Mouse (Mus musculus) ES-CJ7 (cell line): ENCODE results near the gene Tspan18.

Experiments
- DNase-seq: peaks from one replicate; pipeline ENCODE4 v3.0.0; 2011; ENCODE audit warnings: low read depth, low spot score

Gene Tspan18

DNA sequence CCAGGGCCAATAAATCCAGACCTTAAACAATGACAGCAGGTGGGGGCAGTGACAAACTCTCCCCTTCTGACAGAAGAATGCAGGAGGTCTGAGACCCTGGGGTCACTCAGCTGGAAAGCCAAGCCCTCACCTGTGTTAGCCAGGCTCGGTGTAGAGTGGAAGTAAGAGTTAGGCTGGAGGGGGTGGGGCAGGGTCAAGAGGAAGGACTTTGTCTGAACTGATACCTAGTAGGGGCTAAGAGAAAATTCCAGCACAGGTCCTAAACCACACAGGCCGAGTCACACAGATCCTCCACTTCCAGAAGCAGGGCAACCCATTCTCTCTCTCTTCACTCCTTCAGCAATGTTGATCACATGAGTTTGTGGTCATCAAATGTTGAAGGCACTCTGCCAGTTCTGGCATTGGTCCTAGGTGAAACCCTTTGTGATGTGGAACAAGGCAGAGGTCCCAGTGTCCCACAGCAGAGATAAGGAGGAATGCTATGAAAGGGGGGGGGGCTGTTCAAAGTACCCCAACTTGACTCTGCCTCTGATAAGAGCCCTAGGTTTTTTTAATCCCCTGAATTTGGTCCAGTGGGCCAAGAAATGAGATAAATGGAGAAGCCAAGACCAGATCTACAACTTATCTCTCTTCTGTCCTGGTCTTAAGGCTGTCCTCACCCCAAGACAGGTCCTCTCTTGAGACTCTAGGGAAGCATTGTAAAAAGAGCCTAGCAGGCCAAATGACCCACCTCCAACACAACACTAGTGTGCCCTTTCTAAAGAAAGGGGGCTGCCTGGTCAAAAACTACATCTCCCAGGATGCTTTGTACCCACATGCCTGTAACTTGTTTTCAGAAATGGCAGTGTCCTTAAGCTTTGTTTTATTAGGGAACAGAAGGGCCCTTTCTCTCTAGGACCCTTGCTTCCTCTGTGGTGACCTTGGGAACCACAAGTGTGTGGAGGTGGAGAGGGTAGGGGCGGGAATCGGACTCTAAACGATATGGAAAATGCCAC, 71.7 kb downstream of the Tspan18 start:
- no peak for DNase-seq

DNA sequence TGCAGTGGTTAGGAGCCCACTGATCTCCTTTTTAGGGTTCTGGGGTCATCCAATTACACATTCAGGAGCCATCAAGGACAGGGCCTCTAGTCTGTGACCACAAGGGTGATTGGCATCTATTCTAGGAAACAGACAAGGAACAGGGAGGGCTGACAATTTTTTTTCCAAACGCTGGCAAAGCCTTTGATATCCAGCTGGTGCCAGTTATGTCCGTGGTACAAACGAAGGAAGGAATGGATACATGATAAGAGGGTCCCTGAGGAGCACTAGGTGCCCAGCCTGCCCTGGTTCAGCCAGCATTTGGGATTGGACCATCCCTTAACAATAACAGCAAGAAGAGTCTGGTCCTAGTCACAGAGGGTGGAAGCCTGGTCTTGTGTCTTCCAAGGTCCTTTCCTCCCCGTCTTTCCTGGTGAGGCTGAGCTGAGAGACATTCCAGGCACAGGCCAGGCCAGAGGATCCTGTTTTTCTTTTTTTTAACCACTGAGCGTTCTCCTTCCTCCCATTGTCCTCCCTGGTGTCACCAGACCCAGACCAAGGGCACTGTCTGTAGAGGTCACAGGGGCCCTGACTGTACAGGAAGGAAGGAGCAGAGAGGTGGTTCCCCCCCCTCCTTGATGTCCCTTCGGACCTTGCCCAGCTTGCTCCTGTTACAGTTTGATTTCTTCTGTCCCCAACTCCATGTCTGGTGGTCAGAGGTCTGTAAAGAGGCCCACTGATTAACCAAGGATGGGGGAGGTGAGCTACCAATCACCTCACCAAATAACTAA, 72.6 kb downstream of the Tspan18 start:
- DNase-seq: no peak

DNA sequence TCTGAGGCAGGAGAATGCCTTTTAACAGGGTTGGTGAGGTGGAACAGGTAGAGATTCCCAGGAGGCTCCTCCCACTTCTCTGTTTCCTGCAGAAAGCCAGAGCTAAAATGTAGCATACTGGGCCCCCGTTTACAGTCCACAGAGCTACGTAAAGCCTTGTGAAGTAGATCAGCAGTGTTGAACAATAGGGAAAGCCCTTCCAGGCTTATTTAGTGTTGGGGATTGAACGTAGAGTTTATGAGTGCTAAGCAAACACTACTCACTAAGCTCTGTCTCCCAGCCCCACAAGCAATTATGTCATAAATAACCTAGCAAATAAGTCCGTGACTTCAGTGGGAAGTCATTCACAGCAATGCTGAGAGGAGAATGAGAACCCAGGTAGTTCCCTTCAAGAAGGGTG, 76.7 kb downstream of the Tspan18 start:
- no peak for DNase-seq

DNA sequence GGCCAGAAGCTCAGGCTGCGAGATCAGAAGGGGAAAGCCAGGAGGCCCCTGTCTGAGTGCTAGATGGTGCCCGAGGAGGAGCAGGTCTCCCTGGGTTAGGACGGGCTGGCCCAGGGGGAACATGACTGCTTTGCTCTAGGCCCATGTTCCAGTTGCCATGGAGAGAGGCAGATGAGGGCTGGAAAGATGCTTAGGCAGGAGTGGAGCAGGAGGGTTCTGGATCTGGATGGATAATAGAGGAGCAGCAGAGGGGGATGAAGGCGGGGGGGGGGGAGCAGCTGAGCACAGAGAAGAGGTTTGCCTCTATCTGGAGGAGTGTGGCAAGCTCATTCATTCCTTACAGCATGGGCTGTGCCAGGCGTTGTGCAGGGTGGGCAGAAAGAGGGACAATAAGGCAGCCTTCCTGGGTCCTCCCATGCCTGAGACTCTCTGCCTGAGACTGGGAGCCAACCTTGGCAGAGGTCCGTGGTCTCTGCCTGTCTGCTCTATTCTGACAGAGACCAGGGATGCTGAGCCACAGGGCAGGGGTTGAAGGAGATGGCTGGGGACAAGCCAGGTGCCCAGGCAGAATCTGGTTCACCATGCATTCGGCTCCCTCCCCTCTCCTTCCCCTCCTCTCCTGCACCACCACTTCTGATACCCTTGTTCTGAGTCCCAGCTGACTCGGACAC, 77.4 kb downstream of the Tspan18 start:
- DNase-seq: no peak

DNA sequence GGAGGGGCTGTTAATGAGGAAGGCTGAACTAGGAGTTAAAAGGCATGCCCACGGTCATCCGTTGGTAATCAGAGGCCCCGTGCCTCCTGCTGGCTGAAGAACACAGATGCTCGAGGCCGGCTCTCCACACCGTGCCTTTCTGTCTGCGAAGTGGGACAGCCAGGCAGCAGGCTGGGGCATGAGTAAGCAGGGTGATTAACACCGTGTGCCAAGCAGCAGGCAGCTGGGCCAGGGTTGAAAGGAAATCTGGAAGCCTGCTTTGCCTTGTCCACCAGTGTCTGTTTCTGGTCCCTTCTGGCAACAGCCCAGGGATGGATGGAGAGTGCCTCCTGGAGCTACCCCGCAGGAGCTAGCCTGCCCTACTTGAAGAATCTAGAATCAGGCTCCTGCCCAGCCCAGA, 81.9 kb downstream of the Tspan18 start:
- no peak for DNase-seq

DNA sequence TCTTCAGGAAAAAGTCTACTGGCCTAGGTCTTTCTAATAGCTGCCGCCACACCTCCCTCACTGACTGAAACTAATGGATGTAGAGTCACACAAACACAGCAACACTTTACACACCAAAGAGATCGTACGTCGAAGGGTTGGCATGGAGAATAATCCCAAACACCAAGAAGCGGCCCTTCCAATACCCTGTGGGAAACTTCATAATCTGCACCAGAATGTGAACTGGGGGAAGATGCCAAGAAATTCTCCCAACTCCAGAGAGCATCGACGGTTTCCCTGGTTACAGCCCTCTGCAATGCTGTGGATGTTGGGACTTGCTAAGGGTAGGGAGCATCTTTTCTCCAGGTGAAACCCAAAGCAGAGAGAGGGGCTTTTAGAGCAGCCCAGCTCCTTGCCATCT, 83.7 kb downstream of the Tspan18 start:
- DNase-seq: no peak

DNA sequence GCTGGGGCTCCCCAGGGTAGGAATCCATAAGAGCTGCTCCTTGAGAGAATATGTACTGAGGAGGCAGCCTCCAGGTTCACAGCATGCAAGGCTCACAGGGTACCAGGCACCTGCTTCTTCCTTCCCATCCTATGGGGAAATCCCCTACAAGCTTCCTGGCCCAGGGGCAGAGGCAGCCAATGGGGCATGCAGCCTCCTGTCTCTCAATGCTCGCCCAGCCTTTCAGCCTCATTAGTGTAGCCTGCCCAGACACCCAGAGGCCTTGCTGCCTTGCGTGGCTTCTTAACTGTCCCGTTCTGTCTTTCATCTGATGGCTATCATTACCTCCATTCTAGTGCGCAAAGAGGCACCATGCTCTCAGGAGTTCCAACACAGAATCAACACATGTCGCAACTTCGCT, 85.2 kb downstream of the Tspan18 start:
- no peak for DNase-seq

DNA sequence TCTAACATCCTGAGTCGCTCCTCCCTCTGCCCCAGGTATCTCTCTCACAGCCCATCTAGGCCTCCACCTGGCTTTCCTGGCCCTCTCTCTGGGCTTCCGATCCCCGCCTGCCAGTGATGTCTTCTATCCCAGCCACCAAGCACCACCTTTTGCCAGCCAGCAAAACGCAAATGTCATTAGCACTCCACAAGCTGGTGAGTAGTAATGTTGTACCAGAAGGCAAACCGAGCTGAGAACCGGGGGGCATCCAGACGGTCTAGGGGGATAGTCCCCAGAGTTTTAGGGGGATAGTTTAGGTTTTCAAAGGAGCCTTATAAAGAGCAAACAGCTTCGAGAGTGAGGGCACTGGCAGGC, 90.2 kb downstream of the Tspan18 start:
- no peak for DNase-seq

DNA sequence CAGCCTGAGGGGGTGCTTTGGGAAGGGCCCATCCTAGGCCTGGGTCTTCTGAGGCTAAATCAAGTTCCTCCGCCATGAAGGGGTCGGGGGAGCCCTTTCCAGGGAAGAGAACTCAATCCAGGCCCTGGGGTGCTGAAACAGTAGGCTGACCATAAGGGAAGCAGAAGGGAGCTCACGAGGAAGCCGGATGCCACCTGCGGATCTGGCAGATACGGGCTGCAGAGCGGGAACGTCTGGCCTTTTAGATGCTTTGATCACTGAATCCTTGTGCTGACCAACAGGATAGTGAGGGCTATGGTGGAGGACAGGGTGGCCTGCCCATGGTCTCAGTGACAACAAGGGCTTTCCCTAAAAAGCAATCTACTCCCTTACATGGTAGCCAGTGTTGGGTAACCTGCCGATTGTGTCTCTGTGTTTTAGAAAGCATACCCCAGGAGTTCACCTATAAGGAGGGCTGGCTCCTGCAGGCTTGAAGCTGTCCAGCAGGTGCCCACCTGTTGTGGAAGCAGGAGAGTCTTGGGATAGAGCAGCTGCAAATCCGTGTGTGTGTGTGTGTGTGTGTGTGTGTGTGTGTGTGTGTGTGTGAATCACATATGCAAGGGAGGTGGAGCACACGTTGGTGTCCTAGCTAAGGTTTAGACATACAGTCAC, 90.7 kb downstream of the Tspan18 start:
- no peak for DNase-seq

DNA sequence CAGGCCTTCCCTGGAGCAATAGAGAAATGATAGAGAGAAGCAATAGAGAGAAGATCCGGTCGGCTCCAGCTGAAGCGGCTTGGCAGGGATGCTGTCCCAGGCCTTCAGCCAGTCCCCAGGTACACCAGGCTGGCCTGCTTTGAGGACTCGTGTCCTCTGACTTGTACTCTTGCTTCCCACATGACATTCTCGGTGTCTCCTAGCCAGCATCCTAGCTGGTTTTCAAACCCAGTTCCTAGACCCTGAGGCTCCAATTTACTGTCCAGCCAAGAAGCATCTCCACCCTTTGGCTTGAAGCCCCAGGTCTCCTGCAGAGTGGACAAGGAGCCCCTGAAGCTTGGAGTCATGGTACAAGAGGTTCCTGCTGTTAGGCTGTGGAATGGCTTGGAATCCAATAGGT, 92.1 kb downstream of the Tspan18 start:
- DNase-seq: no peak

DNA sequence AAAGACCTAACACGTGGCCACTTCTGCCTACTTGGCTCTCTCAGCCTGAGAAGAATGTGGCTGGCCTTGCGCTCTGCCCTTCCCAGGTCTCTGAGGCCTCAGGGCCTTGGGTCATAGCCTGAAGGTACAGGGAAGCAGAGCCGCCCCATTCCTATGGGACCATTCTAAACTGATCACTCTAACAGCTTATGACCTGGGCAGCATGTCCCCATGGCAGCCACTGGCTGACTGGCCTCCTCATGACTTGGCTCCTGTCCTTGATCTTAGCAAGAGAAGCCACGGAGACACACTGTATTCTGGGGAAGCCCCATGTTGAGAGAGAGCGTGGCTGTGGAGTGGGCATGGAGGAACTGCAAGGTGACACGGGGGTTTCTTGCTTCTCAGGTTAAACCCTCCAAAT, 95.4 kb downstream of the Tspan18 start:
- DNase-seq: no peak

DNA sequence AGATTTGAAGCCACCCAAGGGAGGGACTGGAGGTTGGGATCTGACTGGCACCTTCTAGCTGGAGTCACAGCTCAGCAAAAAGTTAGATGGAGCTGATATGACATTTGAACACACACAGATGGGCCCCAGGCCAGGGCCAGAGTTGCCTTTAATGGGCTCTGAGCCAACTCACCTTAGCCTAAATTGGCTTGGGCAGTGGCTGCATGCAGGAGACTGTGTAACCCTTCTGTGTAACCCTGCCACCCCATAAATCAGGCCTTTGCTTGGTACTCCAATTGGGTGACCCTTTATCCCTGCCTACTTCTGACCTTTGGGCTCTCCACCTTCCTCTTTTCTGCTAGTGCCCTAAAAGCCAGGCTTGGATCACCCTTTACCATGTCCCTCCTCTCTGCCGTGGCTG, 97.2 kb downstream of the Tspan18 start:
- no peak for DNase-seq

DNA sequence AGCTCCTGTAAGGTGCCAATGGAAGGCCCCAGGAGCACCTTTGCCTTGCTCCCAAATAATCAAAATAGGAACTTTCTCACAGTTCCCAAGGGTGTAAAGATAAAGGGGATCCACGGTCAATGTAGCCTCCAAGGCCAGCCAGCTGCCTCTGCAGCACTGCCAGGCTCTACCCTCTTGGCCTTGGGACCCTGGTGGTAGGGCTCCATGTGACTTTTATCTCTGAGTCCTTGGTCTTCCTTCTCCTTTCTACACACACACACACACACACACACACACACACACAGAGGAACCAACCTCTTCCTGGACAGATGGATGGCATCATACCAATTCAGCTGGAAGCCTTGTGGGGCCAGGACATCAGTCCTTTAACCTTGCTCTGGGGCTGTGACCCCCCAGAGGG, 102.2 kb downstream of the Tspan18 start:
- DNase-seq: no peak

DNA sequence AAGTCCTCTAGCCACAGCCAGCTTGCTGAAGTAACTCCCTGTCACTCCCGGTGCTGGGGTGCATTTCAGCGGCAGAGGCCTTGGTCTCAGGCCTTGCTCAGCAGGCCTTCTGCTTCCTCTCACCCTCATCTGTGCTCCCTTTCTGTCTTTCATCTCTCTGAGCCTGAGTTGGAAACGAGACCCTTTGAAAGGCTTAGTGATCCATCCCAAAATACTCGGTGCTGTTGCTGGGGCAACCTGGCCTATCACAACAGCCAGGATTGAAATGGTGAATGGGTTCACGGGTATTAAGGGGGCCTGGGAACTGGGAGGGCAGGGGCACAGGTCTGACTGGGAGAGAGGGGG, 105.9 kb downstream of the Tspan18 start:
- DNase-seq: no peak

DNA sequence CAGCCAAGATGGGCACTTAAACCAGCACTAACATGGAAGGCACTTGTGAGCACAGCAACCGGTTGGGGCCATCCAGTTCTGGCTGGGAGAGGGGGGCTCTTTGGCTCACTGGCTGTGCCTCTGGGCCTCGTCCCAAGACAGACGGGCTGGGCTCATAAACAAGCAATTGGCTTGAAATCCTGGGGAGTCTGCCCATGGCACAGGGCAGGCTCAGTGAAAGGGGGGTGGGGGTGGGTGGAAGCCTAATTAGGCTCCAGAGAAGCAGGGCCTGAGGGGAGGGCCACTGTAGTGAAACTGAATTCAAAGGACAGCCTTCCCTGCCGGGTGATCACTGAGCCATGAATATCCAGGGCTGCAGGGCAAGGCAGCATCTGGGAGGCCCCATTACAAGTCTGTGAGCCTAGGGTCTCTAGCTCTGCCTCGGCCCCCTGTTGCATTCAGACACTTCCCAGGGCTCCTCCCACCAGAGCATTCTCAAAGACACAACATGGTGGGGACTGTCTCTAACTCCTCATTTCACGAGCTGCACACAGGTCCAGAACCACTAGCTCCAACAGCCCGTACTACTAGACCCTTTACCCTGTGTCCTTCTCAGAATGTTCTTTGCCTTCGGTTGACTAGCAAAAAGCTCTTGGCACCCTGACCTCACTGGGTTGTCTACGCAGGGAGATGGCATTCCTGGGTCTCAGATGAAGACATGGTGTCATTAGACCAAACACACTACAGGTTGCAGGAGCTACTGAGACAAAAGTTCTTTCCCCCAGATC, 106.4 kb downstream of the Tspan18 start:
- peak; percentile 4 for DNase-seq

DNA sequence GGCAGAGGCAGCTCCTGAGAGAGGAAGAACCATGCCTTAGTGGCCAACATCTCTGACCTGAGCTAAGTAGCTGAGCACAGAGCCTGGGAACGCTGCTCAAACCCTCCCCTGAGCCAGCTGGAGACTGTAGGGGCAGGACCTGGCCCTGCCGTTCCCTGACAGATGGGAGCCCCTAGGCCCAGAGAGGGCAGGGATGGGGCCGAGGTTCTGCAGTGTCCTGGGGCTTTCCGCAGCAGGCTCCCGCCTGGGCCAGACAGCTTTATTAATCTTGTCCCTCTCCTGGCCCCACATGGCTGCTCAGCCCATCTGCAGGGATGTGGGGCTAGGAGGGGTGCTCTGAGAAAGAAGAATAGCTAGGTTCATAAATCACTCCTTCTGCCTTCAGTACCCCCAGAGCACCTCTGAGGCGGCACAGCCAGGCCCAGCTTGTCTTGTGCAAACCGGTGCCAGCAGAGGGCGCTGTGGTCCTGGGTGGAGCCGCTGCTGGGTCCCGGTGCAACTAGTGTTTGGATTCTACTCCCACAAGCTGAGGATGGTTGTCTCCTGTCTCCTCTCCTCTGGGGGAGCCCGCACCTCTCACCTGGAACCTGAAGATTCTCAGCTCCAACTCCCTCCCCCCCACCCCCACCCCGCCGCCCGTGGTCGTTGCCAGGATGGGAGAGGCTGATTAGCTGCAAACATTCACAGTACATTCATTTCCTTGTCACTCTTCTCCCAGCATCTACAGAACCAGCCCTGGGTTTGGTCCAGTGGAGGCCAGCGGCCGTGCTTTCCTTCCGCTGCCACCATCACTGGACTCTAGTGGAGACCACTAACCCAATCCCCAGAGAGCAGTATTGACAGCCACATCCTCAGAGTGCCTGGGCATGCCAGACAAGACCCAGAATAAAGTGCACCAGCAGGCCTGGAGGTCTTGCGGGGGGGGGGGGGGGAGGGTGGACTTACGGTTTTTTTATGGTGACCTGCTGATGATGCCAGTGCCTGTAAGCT, 107.4 kb downstream of the Tspan18 start:
- peak; percentile 79 for DNase-seq

DNA sequence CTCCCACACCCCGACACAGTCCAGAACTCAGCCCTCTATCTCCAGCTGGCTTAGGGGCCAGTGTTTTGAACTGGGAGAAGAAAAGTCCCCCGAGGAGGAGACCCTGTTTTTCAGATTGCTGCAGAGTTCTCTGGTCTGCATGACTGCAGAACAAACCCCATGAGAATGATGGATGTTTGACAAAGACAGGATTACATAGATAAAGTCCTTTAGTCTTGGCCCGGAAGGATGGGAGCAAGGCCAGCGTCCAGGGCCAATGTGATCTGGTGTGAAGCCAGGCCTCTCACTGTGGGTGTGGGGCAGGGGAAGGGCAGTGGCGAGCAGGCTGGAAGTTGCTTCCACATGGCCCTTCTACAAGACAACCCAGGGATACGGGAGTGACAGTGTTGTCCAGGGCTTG, 110.8 kb downstream of the Tspan18 start:
- no peak for DNase-seq

DNA sequence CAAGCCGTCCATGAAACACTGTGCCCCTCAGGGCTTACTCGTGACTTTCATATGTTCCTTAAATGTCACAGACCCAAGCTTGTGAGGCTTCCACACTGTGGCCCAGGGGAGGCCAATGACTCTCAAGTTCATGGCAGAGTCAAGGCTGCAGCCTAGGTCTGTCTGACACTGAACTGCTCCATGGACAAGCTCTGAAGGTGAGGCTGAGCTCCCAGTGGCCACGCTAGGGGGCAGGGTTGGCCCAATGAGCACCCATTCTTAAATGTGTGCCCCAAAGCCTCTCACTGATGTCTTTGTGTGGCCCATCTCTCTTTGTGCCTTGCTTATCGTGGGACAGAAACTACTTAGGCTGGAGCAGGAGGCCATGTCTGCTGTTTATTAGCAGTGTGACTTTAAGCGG, 113.9 kb downstream of the Tspan18 start:
- no peak for DNase-seq

DNA sequence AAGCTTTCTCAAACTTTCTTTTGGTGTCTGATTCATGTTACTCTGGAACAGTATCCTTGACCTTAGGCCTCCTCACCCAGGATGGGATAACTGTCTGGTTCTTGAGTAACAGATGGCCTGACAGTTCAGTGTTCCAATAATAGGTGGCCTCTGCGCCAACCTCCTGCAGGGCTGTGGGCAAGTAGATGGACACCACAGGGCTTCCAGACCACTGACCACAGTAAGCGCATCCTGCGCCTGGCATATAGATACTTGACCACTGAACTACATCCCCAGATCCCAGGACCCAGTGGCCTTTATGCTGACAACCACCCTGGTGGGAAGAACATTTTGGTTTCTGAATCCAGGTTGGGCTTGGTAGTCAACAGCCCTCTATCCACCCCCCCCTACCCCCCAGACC, 114.7 kb downstream of the Tspan18 start:
- no peak for DNase-seq
